Mouse (Mus musculus) lung, postnatal 0 days (tissue): ENCODE results near the gene Usp2. TPM values are rescaled to one million over a fixed set of nuclear protein-coding genes. Genes with fewer than 3 reads are reported as not detected.

Source experiments
- ATAC-seq: fragments of 200-750 bp; cut with Nextera tagmentation; 2 replicates; pipeline ENCODE4 v1.8.0; 2017; ENCODE audit warnings: moderate library complexity
- DNase-seq: peaks from one replicate; pipeline ENCODE4 v3.0.0-alpha.2; 2016; ENCODE audit warnings: low spot score
- H3K27ac ChIP-seq: fragments of 300-500 bp; sonication (generic); 2 replicates; pipeline ENCODE4 v1.5.1; 2014; ENCODE audit warnings: antibody characterized with exemption, mild to moderate bottlenecking, low read length, mixed read lengths
- H3K27me3 ChIP-seq: fragments of 300-500 bp; sonication (generic); replicated peaks from 2 replicates; pipeline ENCODE4 v1.6.1; 2014; ENCODE audit warnings: low read length, mixed read lengths; ENCODE audit not compliant: insufficient read depth
- H3K36me3 ChIP-seq: fragments of 300-500 bp; sonication (generic); 2 replicates; pipeline ENCODE4 v1.6.1; 2014; ENCODE audit warnings: low read length, mixed read lengths; ENCODE audit not compliant: insufficient read depth
- H3K4me1 ChIP-seq: fragments of 300-500 bp; sonication (generic); 2 replicates; pipeline ENCODE4 v1.6.1; 2014; ENCODE audit warnings: antibody characterized with exemption, low read depth, low read length, mixed read lengths; ENCODE audit not compliant: insufficient read depth
- H3K4me2 ChIP-seq: fragments of 300-500 bp; sonication (generic); replicated peaks from 2 replicates; pipeline ENCODE4 v1.6.1; 2014; ENCODE audit warnings: low read depth, mild to moderate bottlenecking, low read length, moderate library complexity, mixed read lengths
- H3K4me3 ChIP-seq: fragments of 300-500 bp; sonication (generic); 2 replicates; pipeline ENCODE4 v1.5.1; 2014; ENCODE audit warnings: low read depth, low read length
- H3K9ac ChIP-seq: fragments of 300-500 bp; sonication (generic); replicated peaks from 2 replicates; pipeline ENCODE4 v1.6.1; 2014; ENCODE audit warnings: low read depth, mild to moderate bottlenecking
- H3K9me3 ChIP-seq: fragments of 300-500 bp; sonication (generic); 2 replicates; pipeline ENCODE4 v1.6.1; 2016; ENCODE audit warnings: low read length, mixed read lengths
- CTCF ChIP-seq: IDR thresholded peaks from 2 replicates; pipeline ENCODE4 v1.5.1; 2016; ENCODE audit warnings: antibody characterized with exemption, mild to moderate bottlenecking
- EP300 ChIP-seq: IDR thresholded peaks from 2 replicates; pipeline ENCODE4 v1.6.1; 2016; ENCODE audit warnings: antibody characterized with exemption, mild to moderate bottlenecking, control low read depth
- WGBS: fragments of 180-500 bp; shearing (Covaris S2); extraction: QIAGEN DNeasy Blood & Tissue Kit; methylation state at CpG from one replicate; pipeline ENCODE4 v1.1.7; 2014; 5-methylcytosine and 5-hydroxymethylcytosine counted together
- polyA plus RNA-seq: library from polyadenylated mRNA; unstranded; fragments of >200 nt; fragmentation: Nextera tagmentation; extraction: Ambion mirVana; gene quantifications from 2 replicates; pipeline ENCODE4 v1.2.1, GENCODE M21; 2015

Usp2 gene
- polyA plus RNA-seq, 1 experiment from 2014 or later = 11.0 TPM

GRCm38 (mm10) chr9:44030646-44031045 lies 36.2 kb upstream of the Usp2 start:
- TF ChIP-seq CTCF (no peak), EP300 (no peak)
- no peaks in the 10 kb centered on the region for H3K4me1 ChIP-seq
- no peaks in the 10 kb centered on the region for H3K36me3 ChIP-seq
- H3K9ac ChIP-seq = no peak overlapping the region
- H3K27ac ChIP-seq = no peak overlapping the region
- no peak for DNase-seq
- 93% methylated on average over 4 of the region's 4 CpGs for WGBS
- no peaks in the 10 kb centered on the region for H3K27me3 ChIP-seq
- no peaks in the 10 kb centered on the region for H3K9me3 ChIP-seq
- no peak overlapping the region for H3K4me3 ChIP-seq
- ATAC-seq = no peak
- H3K4me2 ChIP-seq = no peak overlapping the region

GRCm38 (mm10) chr9:44031079-44031478 lies 35.7 kb upstream of the Usp2 start:
- no peak overlapping the region for H3K9ac ChIP-seq
- 78% methylated on average over 5 of the region's 5 CpGs for WGBS

DNA sequence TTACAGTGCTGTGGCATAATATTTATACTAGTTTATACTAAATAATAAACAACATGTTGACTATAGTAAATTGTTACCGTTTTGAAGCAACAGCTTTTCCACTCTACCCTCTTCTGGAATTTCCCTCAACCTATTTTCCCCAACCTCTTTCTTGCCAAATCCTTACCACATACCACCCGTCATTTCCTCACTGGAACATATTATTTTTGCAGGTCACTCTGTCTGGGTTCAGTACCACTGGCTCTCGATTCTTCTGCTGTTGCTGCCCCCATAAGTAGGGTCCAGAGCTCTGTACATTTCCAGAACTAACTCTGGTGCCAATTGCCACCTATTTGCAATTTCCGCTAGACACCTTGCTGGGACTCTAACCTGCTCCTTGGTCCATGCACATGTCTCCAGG lies 34.9 kb upstream of the Usp2 start:
- no peaks in the 10 kb centered on the region for H3K4me1 ChIP-seq
- ATAC-seq (no peak), DNase-seq (no peak)
- H3K9ac ChIP-seq = no peak overlapping the region
- no peak overlapping the region for H3K27ac ChIP-seq
- no peaks in the 10 kb centered on the region for H3K9me3 ChIP-seq
- no peaks in the 10 kb centered on the region for H3K36me3 ChIP-seq
- H3K4me2 ChIP-seq = no peak overlapping the region
- 61% methylated on average over 4 of the region's 4 CpGs for WGBS
- no peaks in the 10 kb centered on the region for H3K27me3 ChIP-seq
- no peak overlapping the region for H3K4me3 ChIP-seq
- TF ChIP-seq CTCF (no peak), EP300 (no peak)

More at GRCm38 (mm10) chr9:44031079-44031478, 35.7 kb upstream of the Usp2 start:
- Histone ChIP-seq H3K4me3 (no peak overlapping the region), H3K27ac (no peak overlapping the region), H3K4me2 (no peak overlapping the region), H3K9me3 (no peaks in the 10 kb centered on the region), H3K36me3 (no peaks in the 10 kb centered on the region), H3K4me1 (no peaks in the 10 kb centered on the region), H3K27me3 (no peaks in the 10 kb centered on the region)
- DNase-seq (no peak), ATAC-seq (no peak)
- TF ChIP-seq EP300 = no peak
- TF ChIP-seq CTCF = no peak

GRCm38 (mm10) chr9:44033317-44033716 lies 33.5 kb upstream of the Usp2 start:
- 86% methylated on average over 5 of the region's 5 CpGs for WGBS
- Histone ChIP-seq H3K9me3 (no peaks in the 10 kb centered on the region), H3K36me3 (no peaks in the 10 kb centered on the region), H3K4me3 (no peak overlapping the region), H3K27me3 (no peaks in the 10 kb centered on the region), H3K9ac (no peak overlapping the region), H3K27ac (no peak overlapping the region), H3K4me2 (no peak overlapping the region), H3K4me1 (no peaks in the 10 kb centered on the region)
- DNase-seq (no peak), ATAC-seq (no peak)
- TF ChIP-seq CTCF (no peak), EP300 (no peak)

DNA sequence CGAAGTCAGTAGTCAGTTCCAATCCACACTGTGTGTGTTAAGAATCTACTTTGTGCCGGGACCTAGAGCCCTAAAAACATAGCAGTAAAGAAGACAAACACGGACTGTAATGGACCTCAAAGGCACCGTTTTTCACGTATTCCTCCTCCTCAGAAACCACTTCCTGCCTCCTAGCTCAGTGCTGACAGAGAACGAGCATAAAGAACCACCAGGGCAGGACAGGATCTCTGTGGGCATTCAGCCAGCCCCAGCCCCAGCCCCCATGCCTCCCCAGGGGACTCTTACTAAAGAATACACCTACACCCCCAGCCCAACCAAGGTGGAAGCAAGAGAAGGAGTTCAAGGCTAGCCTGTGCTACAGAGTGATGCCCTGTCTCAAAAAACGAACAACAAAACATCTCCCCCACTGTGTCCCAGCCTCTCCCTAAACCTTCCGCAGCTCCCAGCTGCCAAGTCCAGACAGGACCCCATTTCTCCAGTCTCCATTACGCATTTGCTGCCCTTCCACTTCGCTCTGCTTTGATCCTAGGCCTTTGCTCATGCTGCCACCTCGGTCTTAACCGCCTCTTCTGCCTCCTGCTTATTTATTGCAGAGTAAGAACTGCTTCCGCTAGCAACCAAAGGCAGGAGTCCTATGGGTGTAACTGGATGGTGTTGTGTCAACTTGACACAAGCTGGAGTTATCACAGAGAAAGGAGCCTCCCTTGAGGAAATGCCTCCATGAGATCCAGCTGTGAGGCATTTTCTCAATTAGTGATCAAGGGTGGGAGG lies 32.7 kb upstream of the Usp2 start:
- DNase-seq (no peak), ATAC-seq (no peak)
- Histone ChIP-seq H3K36me3 (no peaks in the 10 kb centered on the region), H3K4me3 (no peak overlapping the region), H3K27ac (no peak overlapping the region), H3K4me2 (no peak overlapping the region), H3K27me3 (no peaks in the 10 kb centered on the region), H3K9ac (no peak overlapping the region), H3K4me1 (no peaks in the 10 kb centered on the region), H3K9me3 (no peaks in the 10 kb centered on the region)
- 58% methylated on average over 13 of the region's 13 CpGs for WGBS
- TF ChIP-seq EP300 (no peak), CTCF (no peak)

- Histone ChIP-seq H3K4me1 (no peaks in the 10 kb centered on the region), H3K9ac (no peak overlapping the region), H3K27ac (no peak overlapping the region), H3K27me3 (no peaks in the 10 kb centered on the region), H3K9me3 (no peaks in the 10 kb centered on the region), H3K4me3 (no peak overlapping the region), H3K36me3 (no peaks in the 10 kb centered on the region), H3K4me2 (no peak overlapping the region)
- TF ChIP-seq CTCF = no peak
- TF ChIP-seq EP300 = no peak
- DNase-seq = no peak
- ATAC-seq = no peak
- WGBS = 87% methylated on average over 5 of the region's 5 CpGs
Measured at GRCm38 (mm10) chr9:44037106-44037505, 29.7 kb upstream of the Usp2 start.
